Mouse (Mus musculus) megakaryocyte-erythroid progenitor cell, adult 5-6 weeks (primary cell): Measurements from ENCODE around the gene Cryba1. TPM values are rescaled to one million over a fixed set of nuclear protein-coding genes. Genes with fewer than 3 reads are reported as not detected.

Experiments
- total RNA-seq, 2 experiments: library from RNA; stranded (forward) in 1 of 2; stranded (reverse) in 1 of 2; fragments of 200-1000, 215-1000 nt in 1 of 2; fragments of >200 nt in 1 of 2; fragmentation: Nextera tagmentation in 1 of 2; gene quantifications; 2 replicates each; pipeline ENCODE4 v1.2.3; 2014 to 2017

The Cryba1 gene
- total RNA-seq, 2 experiments from 2014 or later, result not detected

Other genes with a start within 250 kb of the Cryba1 start
- 25.8 and 26.4 TPM in 2 replicates for gene Ankrd13b, start 235.6 kb downstream of the Cryba1 start, total RNA-seq (2014; fragmentation: Nextera tagmentation)
- gene Ankrd13b, start 235.6 kb downstream of the Cryba1 start, total RNA-seq (2017), result 8.3 and 11.7 TPM in 2 replicates
- gene Git1, start 231.7 kb downstream of the Cryba1 start, total RNA-seq (2014; fragmentation: Nextera tagmentation), result 28.7 and 37.5 TPM in 2 replicates
- gene Git1, start 231.7 kb downstream of the Cryba1 start, total RNA-seq (2017), result 10.9 and 13.6 TPM in 2 replicates
- gene Abhd15, start 210.2 kb downstream of the Cryba1 start, total RNA-seq (2014; fragmentation: Nextera tagmentation), result 2.1 and 2.2 TPM in 2 replicates
- gene Abhd15, start 210.2 kb downstream of the Cryba1 start, total RNA-seq (2017), result 0.70 and 4.1 TPM in 2 replicates
- 3.8 and 11.1 TPM in 2 replicates for gene Trp53i13, start 209.3 kb downstream of the Cryba1 start, total RNA-seq (2014; fragmentation: Nextera tagmentation)
- gene Trp53i13, start 209.3 kb downstream of the Cryba1 start, total RNA-seq (2017), result 0.66 and 0.76 TPM in 2 replicates
- gene Gm10392, start 206.1 kb downstream of the Cryba1 start, total RNA-seq (2014; fragmentation: Nextera tagmentation), result 0.69 and 1.3 TPM in 2 replicates
- not detected in 2 replicates for gene Gm10392, start 206.1 kb downstream of the Cryba1 start, total RNA-seq (2017)
- 15.4 and 20.3 TPM in 2 replicates for gene Taok1, start 117.5 kb downstream of the Cryba1 start, total RNA-seq (2014; fragmentation: Nextera tagmentation)
- 28.9 and 39.6 TPM in 2 replicates for gene Taok1, start 117.5 kb downstream of the Cryba1 start, total RNA-seq (2017)
- gene Nufip2, start 39.1 kb downstream of the Cryba1 start, total RNA-seq (2014; fragmentation: Nextera tagmentation), result 60.0 and 67.4 TPM in 2 replicates
- 78.5 and 79.1 TPM in 2 replicates for gene Nufip2, start 39.1 kb downstream of the Cryba1 start, total RNA-seq (2017)
- 69.3 and 99.2 TPM in 2 replicates for gene Myo18a, start 38.0 kb upstream of the Cryba1 start, total RNA-seq (2014; fragmentation: Nextera tagmentation)
- 84.3 and 107 TPM in 2 replicates for gene Myo18a, start 38.0 kb upstream of the Cryba1 start, total RNA-seq (2017)
- not detected in 2 replicates for gene Gm10277, start 62.5 kb upstream of the Cryba1 start, total RNA-seq (2014; fragmentation: Nextera tagmentation)
- gene Gm10277, start 62.5 kb upstream of the Cryba1 start, total RNA-seq (2017), result not detected in 2 replicates
- not detected in 2 replicates for gene Pipox, start 168.8 kb upstream of the Cryba1 start, total RNA-seq (2014; fragmentation: Nextera tagmentation)
- not detected in 2 replicates for gene Pipox, start 168.8 kb upstream of the Cryba1 start, total RNA-seq (2017)
- gene Sez6, start 205.5 kb upstream of the Cryba1 start, total RNA-seq (2014; fragmentation: Nextera tagmentation), result not detected in 2 replicates
- gene Sez6, start 205.5 kb upstream of the Cryba1 start, total RNA-seq (2017), result not detected in 2 replicates